Mouse (Mus musculus) left cerebral cortex, postnatal 36 days (tissue): Measurements from ENCODE around the gene Trp53i13. TPM values are rescaled to one million over a fixed set of nuclear protein-coding genes. Genes with fewer than 3 reads are reported as not detected.

Experiments
- DNase-seq, 2 experiments: peaks; one replicate each; pipeline ENCODE4 v3.0.0; 2021 to 2022; ENCODE audit warnings: low spot score in 2 of 2, mixed read lengths in 1 of 2
- intact Hi-C: fragments of 180-260 bp; cut with DNase I; formaldehyde crosslinking; loops from one replicate; pipeline ENCODE4 v1.15.1; 2025
- total RNA-seq, 2 experiments: library from RNA; stranded (reverse); gene quantifications; 2 replicates each; pipeline ENCODE4 v1.2.3; 2021

The Trp53i13 gene
- total RNA-seq, 2 experiments from 2014 or later: 3.9 to 4.6 TPM

- intact Hi-C loops: no loop called here
- DNase-seq: no peak
These were observed 4.4 kb downstream of the Trp53i13 start for GRCm38 (mm10) chr11:77511336-77511735.

DNA sequence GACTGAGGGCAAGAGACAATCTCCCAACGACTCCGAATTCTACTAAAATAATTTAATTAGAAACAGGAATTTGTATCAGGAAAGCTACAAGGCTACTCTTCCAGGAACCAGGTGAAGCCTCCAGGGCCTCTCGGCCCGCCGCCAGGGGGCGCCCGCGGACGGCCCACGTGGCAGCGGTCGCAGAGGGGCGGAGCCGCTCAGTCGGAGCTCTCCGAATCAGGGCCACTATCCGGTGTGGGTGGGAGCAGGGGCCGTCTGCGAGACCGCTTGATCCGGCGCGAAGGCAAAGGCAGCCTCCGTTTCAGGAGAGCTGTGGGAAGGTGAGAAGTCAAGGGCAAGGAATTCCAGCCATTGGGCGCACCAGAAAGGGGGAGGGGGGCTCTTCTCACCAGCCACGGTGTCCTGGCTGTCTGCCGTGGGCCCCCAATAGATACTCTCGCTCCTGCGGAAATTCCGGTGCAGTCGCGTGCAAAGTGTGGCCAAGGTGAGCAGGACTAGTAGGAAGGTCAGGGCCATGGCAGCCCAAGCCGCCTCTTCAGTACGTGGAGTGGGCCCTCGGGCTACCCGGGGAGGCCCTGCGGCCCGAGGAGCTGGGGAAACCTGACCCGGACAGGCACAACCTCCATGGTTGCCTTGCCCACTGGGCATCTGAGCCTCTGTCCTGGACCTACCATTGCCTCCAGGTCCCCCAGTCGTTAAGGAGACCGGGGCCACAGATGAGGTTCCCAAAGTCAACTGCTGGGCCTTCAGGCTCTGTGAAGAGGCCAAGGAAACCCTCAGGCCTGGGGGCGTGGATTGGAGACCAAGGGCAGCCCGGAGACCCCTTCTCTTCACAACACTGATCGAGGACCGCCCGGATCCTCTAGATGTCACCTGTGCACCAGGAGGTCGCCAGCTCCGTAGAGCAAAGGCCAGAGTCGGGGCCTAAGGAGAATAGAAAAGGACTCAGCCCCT is 7.4 kb downstream of the Trp53i13 start:
- intact Hi-C loops: loop anchor here (5.0 to 10.0 kb wide), 2 partner anchors 119 to 296 kb away; no protein-coding TSS in a partner anchor
- peak; percentile 83 to 85 for DNase-seq

GRCm38 (mm10) chr11:77507426-77507825 is 8.4 kb downstream of the Trp53i13 start:
- no peak for DNase-seq

DNA sequence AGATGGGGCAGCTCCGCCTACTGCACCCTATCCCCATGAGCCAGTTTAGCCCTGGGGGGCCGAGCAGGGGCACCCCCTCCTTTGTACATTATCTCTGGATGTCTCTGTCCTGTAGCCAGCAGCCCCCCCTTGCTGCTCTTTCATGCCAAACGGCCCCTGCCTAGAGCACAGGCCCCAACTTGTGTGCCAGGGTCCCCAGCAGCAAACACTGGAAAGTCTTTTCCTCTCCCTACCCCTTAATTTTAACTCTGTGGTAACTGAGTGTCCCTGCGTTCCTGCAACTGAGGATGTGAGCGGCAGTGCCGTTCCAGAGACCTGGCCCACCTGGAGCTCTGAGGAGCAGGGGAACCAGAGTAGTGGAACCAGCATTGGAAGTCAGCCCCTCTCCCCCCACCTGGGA is 8.8 kb downstream of the Trp53i13 start:
- no peak for DNase-seq
- intact Hi-C loops: loop anchor here (5.0 to 10.0 kb wide), 2 partner anchors 120 to 298 kb away; no protein-coding TSS in a partner anchor

More at GRCm38 (mm10) chr11:77507426-77507825, 8.4 kb downstream of the Trp53i13 start:
- intact Hi-C loops: loop anchor here (5.0 to 10.0 kb wide), 2 partner anchors 120 to 297 kb away; no protein-coding TSS in a partner anchor

GRCm38 (mm10) chr11:77506273-77506672 is 9.5 kb downstream of the Trp53i13 start:
- no peak for DNase-seq
- intact Hi-C loops: loop anchor here (5.0 to 10.0 kb wide), 2 partner anchors 121 to 299 kb away; no protein-coding TSS in a partner anchor

DNA sequence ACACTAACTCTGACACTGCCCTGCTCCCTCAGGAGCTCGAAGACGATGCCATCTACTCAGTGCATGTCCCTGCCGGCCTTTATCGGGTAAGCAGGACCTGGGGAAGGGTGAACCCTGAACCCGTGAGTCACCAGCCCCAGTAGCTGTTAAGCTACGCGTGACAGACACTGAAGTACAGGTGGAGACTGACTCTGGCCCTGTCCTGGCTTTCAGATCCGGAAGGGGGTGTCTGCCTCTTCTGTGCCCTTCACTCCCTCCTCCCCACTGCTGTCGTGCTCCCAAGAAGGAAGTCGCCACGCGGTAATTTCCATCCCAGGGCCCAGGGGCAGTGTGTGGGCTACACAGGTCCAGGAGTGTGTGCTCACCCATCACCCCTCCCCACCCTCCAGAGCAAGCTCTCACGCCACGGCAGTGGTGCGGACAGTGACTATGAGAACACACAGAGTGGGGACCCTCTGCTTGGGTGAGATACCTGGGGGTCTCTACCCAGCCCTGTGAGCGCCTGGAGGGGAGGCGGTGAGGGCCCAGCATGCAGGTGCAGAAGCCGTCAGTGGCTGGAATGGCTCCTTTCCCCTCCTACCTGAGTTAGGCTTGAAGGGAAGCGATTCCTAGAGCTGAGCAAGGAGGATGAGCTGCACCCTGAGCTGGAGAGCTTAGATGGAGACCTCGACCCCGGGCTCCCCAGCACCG is 10.3 kb downstream of the Trp53i13 start:
- intact Hi-C loops: loop anchor here (5.0 to 10.0 kb wide), 2 partner anchors 122 to 299 kb away; no protein-coding TSS in a partner anchor
- DNase-seq: no peak

- intact Hi-C loops: loop anchor here (10.0 kb wide), 1 partner anchor 300 kb away; no protein-coding TSS in a partner anchor
- no peak for DNase-seq
These were observed 11.4 kb downstream of the Trp53i13 start for GRCm38 (mm10) chr11:77504377-77504776.

DNA sequence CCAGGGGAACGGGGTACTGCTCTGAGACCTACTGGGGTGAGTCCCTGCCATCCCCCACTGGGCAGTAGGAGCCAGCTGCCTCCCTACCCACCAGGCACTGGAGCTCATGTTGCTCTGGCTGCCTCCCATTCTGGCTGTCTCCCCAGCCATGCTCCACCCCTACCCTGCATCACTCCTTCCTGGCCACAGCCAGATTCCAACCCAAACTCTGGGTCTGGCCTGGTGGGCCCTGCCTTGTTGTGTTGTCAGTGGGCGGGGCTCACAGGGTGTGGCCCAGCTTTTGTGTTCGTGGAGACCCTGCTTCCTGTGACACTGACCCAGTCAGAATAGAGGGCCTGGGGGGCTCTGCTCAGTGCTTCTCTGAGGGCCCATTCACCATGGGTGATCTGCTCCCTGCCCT is 12.3 kb downstream of the Trp53i13 start:
- DNase-seq: no peak
- intact Hi-C loops: loop anchor here (10.0 kb wide), 1 partner anchor 301 kb away; no protein-coding TSS in a partner anchor

GRCm38 (mm10) chr11:77502481-77502880 is 13.3 kb downstream of the Trp53i13 start:
- DNase-seq: no peak
- intact Hi-C loops: loop anchor here (10.0 kb wide), 1 partner anchor 302 kb away; no protein-coding TSS in a partner anchor

- no peak for DNase-seq
- intact Hi-C loops: loop anchor here (10.0 kb wide), 1 partner anchor 303 kb away; no protein-coding TSS in a partner anchor
These were observed 13.8 kb downstream of the Trp53i13 start for GRCm38 (mm10) chr11:77501971-77502370.

DNA sequence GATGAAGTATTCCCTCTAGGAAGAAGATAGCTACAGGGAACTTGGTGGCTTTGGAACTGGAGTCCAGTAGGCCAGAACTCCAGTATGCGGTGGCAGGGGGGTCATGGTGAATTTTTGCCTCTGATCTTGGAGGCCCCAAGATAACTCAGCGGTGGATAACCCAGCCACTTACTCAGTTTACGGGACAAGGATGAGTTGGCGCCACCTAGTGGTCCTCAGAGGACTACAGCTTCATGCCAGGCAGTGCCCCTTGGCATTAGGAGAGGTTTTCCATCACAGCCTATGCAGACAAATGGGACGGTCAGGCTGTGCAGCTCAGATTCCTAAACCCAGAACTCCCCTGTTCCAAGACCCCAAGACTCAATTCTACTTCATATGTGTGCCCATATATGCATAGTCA is 14.4 kb downstream of the Trp53i13 start:
- intact Hi-C loops: loop anchor here (10.0 kb wide), 1 partner anchor 303 kb away; no protein-coding TSS in a partner anchor
- peak; percentile 62 to 78 for DNase-seq

- intact Hi-C loops: loop anchor here (10.0 kb wide), 1 partner anchor 304 kb away; no protein-coding TSS in a partner anchor
- peak; percentile 57 to 66 for DNase-seq
These were observed 15.1 kb downstream of the Trp53i13 start for GRCm38 (mm10) chr11:77500361-77501325.

DNA sequence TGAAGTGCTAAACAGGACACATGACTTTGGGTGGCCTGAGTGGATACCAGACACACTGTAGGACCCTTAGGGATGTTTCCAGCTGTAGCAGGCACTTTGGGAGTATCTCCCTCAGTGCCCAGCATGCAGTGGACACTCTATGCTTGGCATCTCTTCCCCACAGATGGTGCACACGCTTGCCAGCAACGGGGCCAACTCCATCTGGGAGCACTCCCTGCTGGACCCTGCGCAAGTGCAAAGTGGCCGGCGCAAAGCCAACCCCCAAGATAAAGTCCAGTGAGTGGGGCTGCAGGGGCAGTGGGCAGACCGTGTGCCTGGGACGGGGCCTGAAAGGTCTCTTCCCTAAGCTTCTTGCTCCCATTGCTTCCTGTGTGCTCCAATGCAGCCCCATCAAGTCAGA is 16.4 kb downstream of the Trp53i13 start:
- DNase-seq: no peak
- intact Hi-C loops: no loop called here

DNA sequence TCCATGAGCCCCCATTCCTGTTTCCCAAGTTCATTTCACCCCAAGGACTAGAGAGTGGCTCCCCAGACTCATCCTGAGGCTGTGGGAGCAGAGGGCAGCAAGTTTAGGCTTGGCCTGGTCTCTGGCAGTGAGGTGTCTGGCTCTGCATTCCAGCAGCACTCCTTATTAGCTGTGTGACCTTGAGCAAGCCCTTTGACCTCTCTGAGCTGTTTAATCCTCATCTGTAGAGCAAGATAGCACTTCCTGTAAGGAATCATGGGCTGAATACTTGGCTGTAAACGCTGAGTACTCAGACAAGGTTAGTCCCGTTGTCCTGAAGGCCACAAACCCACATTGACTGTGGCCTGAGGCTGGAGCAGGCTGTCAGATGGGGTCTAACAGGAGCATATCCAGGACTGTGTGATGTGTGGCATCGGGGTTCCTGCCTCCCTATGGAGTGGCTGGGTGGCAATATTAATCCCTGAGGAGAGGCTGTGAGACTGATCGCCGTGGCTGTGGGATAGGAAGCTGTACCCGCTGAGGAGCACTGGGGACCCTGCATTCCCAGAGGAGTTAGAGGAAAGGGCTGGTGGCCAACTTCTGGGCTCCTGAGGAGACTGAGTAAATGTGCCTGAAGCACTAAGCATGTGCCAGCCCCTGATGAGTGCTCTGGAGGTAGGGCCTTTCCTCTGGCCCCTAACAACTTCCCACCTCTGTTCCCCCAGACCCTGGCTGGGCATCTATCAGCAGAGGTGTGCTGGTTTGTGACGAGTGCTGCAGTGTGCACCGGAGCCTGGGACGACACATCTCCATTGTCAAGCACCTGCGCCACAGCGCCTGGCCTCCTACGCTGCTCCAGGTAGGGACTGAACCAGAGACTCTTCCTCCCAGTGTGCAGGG is 17.3 kb downstream of the Trp53i13 start:
- intact Hi-C loops: no loop called here

GRCm38 (mm10) chr11:77497851-77498250 is 17.9 kb downstream of the Trp53i13 start:
- DNase-seq: no peak
- intact Hi-C loops: no loop called here

More for the DNA sequence above, 17.3 kb downstream of the Trp53i13 start:
- DNase-seq: no peak

GRCm38 (mm10) chr11:77497341-77497756 is 18.4 kb downstream of the Trp53i13 start:
- no peak for DNase-seq
- intact Hi-C loops: no loop called here

DNA sequence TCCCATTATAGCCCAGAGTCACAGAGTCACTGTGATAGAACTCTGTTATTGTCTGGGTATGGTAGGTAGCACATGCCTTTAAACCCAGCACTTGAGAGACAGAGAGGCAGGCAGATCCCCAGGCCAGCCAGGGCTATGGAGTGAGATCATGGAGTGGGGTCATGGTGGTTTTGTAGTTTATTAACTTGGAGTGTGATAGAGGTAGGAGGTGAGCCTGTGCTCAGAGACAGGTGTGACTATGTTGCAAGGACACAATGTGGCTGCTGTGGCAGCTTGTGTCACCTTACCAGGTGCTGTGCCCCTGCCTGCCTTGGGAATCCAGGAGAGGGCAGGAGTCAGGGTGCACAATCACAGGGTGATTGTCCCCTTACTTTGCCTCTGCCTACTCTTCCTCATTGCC is 20.3 kb downstream of the Trp53i13 start:
- intact Hi-C loops: no loop called here

DNA sequence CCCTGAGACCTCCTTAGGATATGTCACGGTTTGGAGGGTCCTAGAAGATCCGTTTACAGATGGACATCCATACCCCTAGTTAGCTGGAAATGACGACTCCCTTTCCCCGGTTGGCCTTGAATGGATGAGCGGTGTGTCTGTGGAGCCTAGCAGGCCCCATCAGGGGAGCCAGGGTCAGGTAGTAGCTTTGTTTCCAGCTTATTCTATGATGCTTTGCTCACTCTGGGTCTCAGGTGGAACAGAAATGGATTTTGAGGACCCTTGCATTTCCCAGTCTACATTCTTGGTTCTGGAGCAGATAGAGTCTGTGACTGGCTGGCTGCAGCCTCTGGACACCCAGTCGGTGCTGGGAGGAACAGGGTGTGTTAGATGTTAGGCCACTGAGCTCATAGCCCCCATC is 21.0 kb downstream of the Trp53i13 start:
- DNase-seq: no peak
- intact Hi-C loops: no loop called here

More for the DNA sequence above, 20.3 kb downstream of the Trp53i13 start:
- no peak for DNase-seq
